Mouse (Mus musculus) heart, embryonic 15.5 days (tissue): ENCODE data around the gene Gm17190. TPM values are rescaled to one million over a fixed set of nuclear protein-coding genes. Genes with fewer than 3 reads are reported as not detected.
"Not testable (repeated sequence)": the region's sequence is repeated elsewhere in the genome, so short reads cannot be mapped to it uniquely, and the experiment has no call there.

Source experiments
- ATAC-seq: fragments of 200-750 bp; cut with Nextera tagmentation; replicated peaks from 2 replicates; pipeline ENCODE4 v1.8.0; 2017; ENCODE audit warnings: low read depth, moderate TSS enrichment; ENCODE audit not compliant: insufficient number of reproducible peaks, insufficient read depth, low FRiP score
- H3K27ac ChIP-seq: fragments of 300-500 bp; sonication (generic); 2 replicates; pipeline ENCODE4 v1.5.1; 2015; ENCODE audit warnings: mild to moderate bottlenecking, inconsistent platforms
- H3K27me3 ChIP-seq: fragments of 300-500 bp; sonication (generic); 2 replicates; pipeline ENCODE4 v1.6.1; 2015; ENCODE audit warnings: inconsistent platforms
- H3K36me3 ChIP-seq: fragments of 300-500 bp; sonication (generic); 2 replicates; pipeline ENCODE4 v1.6.1; 2015; ENCODE audit warnings: mild to moderate bottlenecking, inconsistent platforms
- H3K4me1 ChIP-seq: fragments of 300-500 bp; sonication (generic); replicated peaks from 2 replicates; pipeline ENCODE4 v1.6.1; 2015; ENCODE audit warnings: inconsistent platforms
- H3K4me2 ChIP-seq: fragments of 300-500 bp; sonication (generic); 2 replicates; pipeline ENCODE4 v1.6.1; 2015; ENCODE audit warnings: inconsistent platforms, mild to moderate bottlenecking, moderate library complexity
- H3K4me3 ChIP-seq: fragments of 300-500 bp; sonication (generic); 2 replicates; pipeline ENCODE4 v1.5.1; 2015; ENCODE audit warnings: mild to moderate bottlenecking, inconsistent platforms
- H3K9ac ChIP-seq: fragments of 300-500 bp; sonication (generic); 2 replicates; pipeline ENCODE4 v1.6.1; 2015; ENCODE audit warnings: mild to moderate bottlenecking, inconsistent platforms
- H3K9me3 ChIP-seq: fragments of 300-500 bp; sonication (generic); replicated peaks from 2 replicates; pipeline ENCODE4 v1.6.1; 2016; ENCODE audit warnings: inconsistent platforms
- WGBS: fragments of 180-500 bp; shearing (Covaris S2); methylation state at CpG from one replicate; pipeline ENCODE4 v1.1.7; 2015; ENCODE audit warnings: mixed read lengths; 5-methylcytosine and 5-hydroxymethylcytosine counted together
- polyA plus RNA-seq: library from polyadenylated mRNA; unstranded; fragments of >200 nt; fragmentation: Nextera tagmentation; extraction: Ambion mirVana; gene quantifications from 2 replicates; pipeline ENCODE4 v1.2.1, GENCODE M21; 2015

The Gm17190 gene
- polyA plus RNA-seq: not detected in 2 replicates

- not testable (repeated sequence) for H3K9me3 ChIP-seq, H3K4me1 ChIP-seq, H3K36me3 ChIP-seq, ATAC-seq, H3K9ac ChIP-seq, H3K27ac ChIP-seq, H3K4me3 ChIP-seq, H3K4me2 ChIP-seq, H3K27me3 ChIP-seq
- WGBS: 76% methylated on average over 1 of the region's 1 CpGs
Measured at GRCm38 (mm10) chr13:96081754-96082153, at the start of gene Gm17190. Gene Gm17190, plus strand, starts transcription at chr13:96082054.

DNA sequence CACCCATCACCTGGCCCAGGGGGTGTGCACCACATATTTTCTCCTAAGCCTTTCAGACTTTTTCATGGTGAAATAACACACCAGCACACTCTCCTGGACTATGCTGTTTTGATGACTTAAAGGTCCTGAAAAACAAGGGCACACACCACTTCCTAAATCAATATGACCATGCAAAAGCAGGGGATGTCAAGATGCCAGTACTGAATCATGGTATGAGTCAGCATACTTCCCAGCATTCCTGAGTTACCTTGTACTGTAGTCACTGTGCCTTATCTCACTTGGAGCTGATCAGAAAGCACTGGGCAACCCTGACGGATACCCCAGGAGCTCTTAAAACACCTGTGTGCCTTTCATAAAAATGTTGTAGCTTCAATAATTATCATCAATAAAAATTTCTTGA lies 42.3 kb upstream of the Gm17190 start:
- Histone ChIP-seq H3K27ac (no peak overlapping the region), H3K9ac (no peak overlapping the region), H3K27me3 (no peaks in the 10 kb centered on the region), H3K4me1 (no peaks in the 10 kb centered on the region), H3K4me2 (no peak overlapping the region), H3K4me3 (no peak overlapping the region), H3K36me3 (no peaks in the 10 kb centered on the region), H3K9me3 (no peaks in the 10 kb centered on the region)
- ATAC-seq: no peak
- WGBS: 38% methylated on average over 1 of the region's 1 CpGs

GRCm38 (mm10) chr13:96040275-96041042 lies 41.4 kb upstream of the Gm17190 start:
- Histone ChIP-seq H3K4me2 (no peak overlapping the region), H3K36me3 (no peaks in the 10 kb centered on the region), H3K27ac (no peak overlapping the region), H3K9me3 (no peaks in the 10 kb centered on the region), H3K9ac (no peak overlapping the region), H3K27me3 (no peaks in the 10 kb centered on the region), H3K4me3 (no peak overlapping the region), H3K4me1 (no peaks in the 10 kb centered on the region)
- WGBS: 71% methylated on average over 11 of the region's 11 CpGs
- ATAC-seq: no peak

DNA sequence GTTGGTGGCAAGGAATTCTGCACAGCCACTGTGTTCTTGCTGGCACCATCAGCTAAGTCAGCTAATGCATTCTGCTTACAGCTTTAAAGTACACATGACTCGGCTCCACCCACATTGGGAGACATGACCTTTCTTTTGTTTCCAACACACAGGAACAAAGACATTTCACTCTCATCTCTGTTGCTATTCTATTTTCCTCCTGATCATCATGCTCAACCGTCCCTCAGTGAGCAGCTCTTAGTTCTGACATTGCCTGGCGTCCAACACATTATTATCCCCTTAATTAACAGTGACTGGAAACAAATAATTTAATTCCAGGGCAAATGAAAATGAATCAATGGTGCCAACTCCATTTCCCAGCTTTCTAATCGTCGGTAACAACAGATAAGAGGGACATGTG lies 36.5 kb upstream of the Gm17190 start:
- Histone ChIP-seq H3K27me3 (no peaks in the 10 kb centered on the region), H3K4me3 (no peak overlapping the region), H3K27ac (no peak overlapping the region), H3K4me2 (no peak overlapping the region), H3K9me3 (no peaks in the 10 kb centered on the region), H3K36me3 (no peaks in the 10 kb centered on the region), H3K4me1 (no peaks in the 10 kb centered on the region), H3K9ac (no peak overlapping the region)
- no peak for ATAC-seq
- WGBS: 70% methylated on average over 5 of the region's 5 CpGs

DNA sequence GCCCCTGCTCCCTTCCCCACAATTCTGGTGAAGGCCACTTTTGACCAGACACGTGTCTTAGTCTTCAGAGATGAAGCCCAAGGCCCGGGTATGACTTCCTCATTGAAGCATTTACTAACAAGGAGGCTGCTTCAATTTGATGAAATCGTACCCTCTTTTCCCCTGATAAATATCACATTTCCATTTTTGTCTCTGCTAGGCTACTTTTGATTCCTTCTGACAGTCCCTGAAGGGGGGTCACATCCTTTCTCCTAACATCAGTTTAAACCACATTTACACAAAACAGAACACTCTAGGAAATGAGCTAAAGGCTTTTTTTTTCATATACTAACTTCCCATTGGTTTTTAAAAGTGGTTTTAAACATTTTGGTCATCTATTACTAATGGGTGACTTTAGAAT lies 29.1 kb upstream of the Gm17190 start:
- no peaks in the 10 kb centered on the region for H3K36me3 ChIP-seq
- no peaks in the 10 kb centered on the region for H3K27me3 ChIP-seq
- no peak overlapping the region for H3K4me2 ChIP-seq
- 76% methylated on average over 3 of the region's 3 CpGs for WGBS
- no peaks in the 10 kb centered on the region for H3K4me1 ChIP-seq
- H3K27ac ChIP-seq: no peak overlapping the region
- H3K4me3 ChIP-seq: no peak overlapping the region
- no peaks in the 10 kb centered on the region for H3K9me3 ChIP-seq
- no peak for ATAC-seq
- H3K9ac ChIP-seq: no peak overlapping the region

DNA sequence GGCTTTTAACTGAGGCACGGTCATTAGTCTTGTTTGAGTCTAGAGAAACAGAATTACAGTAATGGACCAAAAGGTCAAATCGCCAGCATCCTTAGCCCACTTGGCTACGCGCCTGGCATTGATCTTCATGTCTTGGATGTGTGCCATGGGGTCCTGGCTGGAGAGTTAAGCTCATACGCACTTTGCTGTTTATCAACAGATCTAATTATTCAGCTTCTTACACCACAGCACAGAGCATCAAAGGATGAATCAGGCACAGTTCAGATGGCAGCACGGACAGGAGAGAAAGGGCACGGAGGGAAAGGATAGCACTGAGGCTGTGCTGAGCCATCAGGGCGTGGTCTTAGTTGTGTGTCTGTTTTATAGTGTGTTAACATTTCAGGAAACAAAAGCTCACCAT lies 8.3 kb upstream of the Gm17190 start:
- no peak overlapping the region for H3K4me3 ChIP-seq
- H3K9me3 ChIP-seq: no peaks in the 10 kb centered on the region
- H3K9ac ChIP-seq: no peak overlapping the region
- no peaks in the 10 kb centered on the region for H3K4me1 ChIP-seq
- no peak overlapping the region for H3K27ac ChIP-seq
- no peaks in the 10 kb centered on the region for H3K36me3 ChIP-seq
- H3K27me3 ChIP-seq: no peaks in the 10 kb centered on the region
- no peak for ATAC-seq
- 65% methylated on average over 8 of the region's 8 CpGs for WGBS
- H3K4me2 ChIP-seq: no peak overlapping the region

DNA sequence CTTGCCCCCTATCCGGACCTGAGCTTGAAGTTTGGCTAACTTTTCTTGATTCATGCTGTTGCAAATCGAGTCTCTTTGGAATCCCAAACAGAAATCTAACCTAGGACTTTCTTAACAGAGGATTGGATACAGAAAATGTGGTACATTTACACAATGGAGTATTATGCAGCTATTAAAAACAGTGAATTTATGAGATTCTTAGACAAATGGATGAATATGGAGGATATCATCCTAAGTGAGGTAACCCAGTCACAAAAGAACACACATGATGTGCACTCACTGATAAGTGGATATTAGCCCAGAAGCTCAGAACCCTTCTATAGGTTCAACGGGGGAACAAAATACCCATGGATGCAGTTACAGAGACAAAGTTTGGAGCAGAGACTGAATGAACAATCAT lies 578 bp upstream of the Gm17190 start, which contains the start of gene Gm20075:
Gene Gm20075, minus strand, starts transcription at position 101 of the 400 bp plus-strand sequence.
- not testable (repeated sequence) for ATAC-seq, H3K27me3 ChIP-seq, H3K9ac ChIP-seq, H3K27ac ChIP-seq, H3K4me3 ChIP-seq, H3K36me3 ChIP-seq, H3K4me1 ChIP-seq, H3K9me3 ChIP-seq, H3K4me2 ChIP-seq
- 73% methylated on average over 3 of the region's 3 CpGs for WGBS

DNA sequence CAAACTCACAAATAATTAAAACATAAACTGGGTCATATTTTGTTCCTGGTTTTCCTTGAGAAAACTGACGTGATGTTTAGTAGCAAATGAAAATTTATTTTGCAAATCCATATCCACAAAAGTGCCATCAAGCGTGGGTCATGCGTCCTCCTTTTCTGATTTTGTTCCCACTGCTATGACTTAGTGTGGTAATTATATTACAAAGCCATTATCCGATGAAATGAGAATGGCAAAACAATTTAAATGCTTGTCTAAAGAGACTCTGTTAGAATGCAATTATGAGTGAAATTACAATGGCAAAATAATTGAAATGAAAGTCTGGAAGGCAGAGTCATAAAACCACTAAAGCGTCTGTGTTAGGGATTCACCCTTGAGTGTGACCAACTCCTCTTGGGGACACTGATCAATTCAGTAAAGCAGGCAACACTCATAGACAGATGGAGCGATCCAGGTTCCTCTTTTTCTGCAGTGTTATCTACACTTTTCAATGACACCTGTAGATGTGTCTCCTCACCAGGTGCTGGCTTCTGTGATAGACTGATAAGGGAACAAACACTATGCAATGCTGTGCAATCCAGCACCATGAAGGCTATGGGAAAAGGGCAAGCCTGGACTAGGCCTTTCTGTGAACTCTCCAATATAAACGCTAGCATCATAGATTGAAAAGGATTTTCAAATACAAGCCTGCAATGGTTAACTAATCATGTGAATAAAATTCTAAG lies 3.9 kb downstream of the Gm17190 start:
- Histone ChIP-seq H3K4me2 (no peak overlapping the region), H3K27me3 (no peaks in the 10 kb centered on the region), H3K27ac (no peak overlapping the region), H3K9ac (no peak overlapping the region), H3K4me3 (no peak overlapping the region), H3K36me3 (no peaks in the 10 kb centered on the region), H3K9me3 (no peaks in the 10 kb centered on the region), H3K4me1 (no peaks in the 10 kb centered on the region)
- no peak for ATAC-seq
- WGBS: 82% methylated on average over 7 of the region's 7 CpGs

GRCm38 (mm10) chr13:96090929-96091328 lies 9.1 kb downstream of the Gm17190 start:
- H3K36me3 ChIP-seq: no peaks in the 10 kb centered on the region
- H3K4me1 ChIP-seq: no peaks in the 10 kb centered on the region
- 54% methylated on average over 4 of the region's 4 CpGs for WGBS
- H3K9ac ChIP-seq: no peak overlapping the region
- H3K27ac ChIP-seq: no peak overlapping the region
- no peak overlapping the region for H3K4me2 ChIP-seq
- no peak overlapping the region for H3K4me3 ChIP-seq
- no peaks in the 10 kb centered on the region for H3K9me3 ChIP-seq
- H3K27me3 ChIP-seq: no peaks in the 10 kb centered on the region
- no peak for ATAC-seq

- H3K4me3 ChIP-seq: no peak overlapping the region
- no peak for ATAC-seq
- WGBS: 68% methylated on average over 4 of the region's 4 CpGs
- H3K4me1 ChIP-seq: no peaks in the 10 kb centered on the region
- H3K4me2 ChIP-seq: no peak overlapping the region
- H3K9me3 ChIP-seq: no peaks in the 10 kb centered on the region
- no peak overlapping the region for H3K27ac ChIP-seq
- H3K9ac ChIP-seq: no peak overlapping the region
- no peaks in the 10 kb centered on the region for H3K36me3 ChIP-seq
- no peaks in the 10 kb centered on the region for H3K27me3 ChIP-seq
Measured at GRCm38 (mm10) chr13:96106367-96106766, 24.5 kb downstream of the Gm17190 start.

DNA sequence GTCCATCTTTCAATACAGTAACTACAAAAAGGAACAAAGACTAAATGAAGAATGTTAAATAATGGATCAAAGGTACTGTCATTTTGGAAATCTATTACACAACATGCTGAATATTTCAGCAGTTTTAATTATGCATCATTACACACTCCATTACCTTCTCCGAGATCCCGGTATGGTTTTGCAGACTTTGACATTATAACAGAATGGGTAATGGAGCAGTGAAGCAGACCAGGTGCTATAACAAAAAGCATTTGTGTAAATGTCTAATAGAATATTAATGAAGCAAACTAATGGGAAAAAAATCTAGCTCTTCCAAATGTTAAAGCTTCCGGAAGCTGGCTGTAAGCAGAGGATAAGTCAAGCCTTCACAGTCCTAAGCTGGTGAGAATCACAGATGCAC lies 28.9 kb downstream of the Gm17190 start:
- H3K4me1 ChIP-seq: no peaks in the 10 kb centered on the region
- H3K4me2 ChIP-seq: no peak overlapping the region
- no peak for ATAC-seq
- no peak overlapping the region for H3K9ac ChIP-seq
- WGBS: 92% methylated on average over 3 of the region's 3 CpGs
- H3K27me3 ChIP-seq: no peaks in the 10 kb centered on the region
- no peaks in the 10 kb centered on the region for H3K36me3 ChIP-seq
- no peak overlapping the region for H3K27ac ChIP-seq
- no peaks in the 10 kb centered on the region for H3K9me3 ChIP-seq
- no peak overlapping the region for H3K4me3 ChIP-seq

DNA sequence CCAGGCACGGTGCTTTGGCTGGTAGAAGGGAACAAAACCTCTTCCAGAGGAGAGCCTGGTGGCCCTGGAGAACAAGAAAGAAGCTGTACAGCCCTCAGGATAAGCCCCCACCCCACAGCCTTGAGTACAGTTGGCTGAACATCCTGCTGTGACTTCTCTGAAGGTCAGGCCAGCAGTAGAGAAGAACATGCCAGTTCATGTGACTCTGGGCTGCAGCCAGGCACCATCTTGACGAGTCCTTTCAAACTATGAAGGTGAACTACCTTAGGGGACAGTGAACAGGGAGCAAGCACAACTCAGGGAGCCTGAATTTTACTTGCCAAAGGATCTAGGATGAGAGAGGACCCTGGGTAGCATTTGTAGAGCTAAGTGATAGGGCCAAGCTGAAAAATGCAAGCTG lies 30.9 kb downstream of the Gm17190 start:
- H3K9me3 ChIP-seq: no peaks in the 10 kb centered on the region
- H3K36me3 ChIP-seq: no peaks in the 10 kb centered on the region
- 59% methylated on average over 2 of the region's 2 CpGs for WGBS
- H3K9ac ChIP-seq: no peak overlapping the region
- H3K4me2 ChIP-seq: no peak overlapping the region
- no peak overlapping the region for H3K27ac ChIP-seq
- ATAC-seq: no peak
- H3K4me1 ChIP-seq: no peaks in the 10 kb centered on the region
- no peaks in the 10 kb centered on the region for H3K27me3 ChIP-seq
- no peak overlapping the region for H3K4me3 ChIP-seq
